Mouse (Mus musculus) megakaryocyte, embryonic 14.5 days (primary cell): ENCODE results near the gene Zfp990.
"Not testable (repeated sequence)": the region's sequence is repeated elsewhere in the genome, so short reads cannot be mapped to it uniquely, and the experiment has no call there.

Experiments
- FLI1 ChIP-seq: IDR thresholded peaks from 2 replicates; pipeline ENCODE4 v1.6.1; 2012; ENCODE audit warnings: low read length, inconsistent platforms, mixed read lengths
- GATA1 ChIP-seq: IDR thresholded peaks from 3 replicates; pipeline ENCODE4 v1.6.1; 2012; ENCODE audit warnings: mixed read lengths, low read length, inconsistent platforms, borderline replicate concordance

- not testable (repeated sequence) for TF ChIP-seq FLI1, GATA1
These were observed 33.3 kb downstream of the Zfp990 start for GRCm38 (mm10) chr4:145543861-145544260.
